Mouse (Mus musculus) embryonic stem cell, embryonic (primary cell): Measurements from ENCODE around the gene Map4k5.

Source experiments
- CTCF ChIA-PET, 4 experiments: fragments of 300-600 bp in 2 of 4; fragments of 350-600 bp in 2 of 4; sonication (Branson Sonifier 250); formaldehyde crosslinking; loops; one replicate each; lab custom pipeline; 2022; ENCODE audit warnings: inconsistent platforms in 2 of 4; lab: Charles Lee
- POLR2A ChIA-PET, 4 experiments: fragments of 300-600 bp in 2 of 4; fragments of 350-600 bp in 2 of 4; sonication (Branson Sonifier 250); formaldehyde crosslinking; loops; one replicate each; lab custom pipeline; 2022; ENCODE audit warnings: antibody characterized with exemption in 4 of 4, inconsistent platforms in 1 of 4; lab: Charles Lee

Gene Map4k5

DNA sequence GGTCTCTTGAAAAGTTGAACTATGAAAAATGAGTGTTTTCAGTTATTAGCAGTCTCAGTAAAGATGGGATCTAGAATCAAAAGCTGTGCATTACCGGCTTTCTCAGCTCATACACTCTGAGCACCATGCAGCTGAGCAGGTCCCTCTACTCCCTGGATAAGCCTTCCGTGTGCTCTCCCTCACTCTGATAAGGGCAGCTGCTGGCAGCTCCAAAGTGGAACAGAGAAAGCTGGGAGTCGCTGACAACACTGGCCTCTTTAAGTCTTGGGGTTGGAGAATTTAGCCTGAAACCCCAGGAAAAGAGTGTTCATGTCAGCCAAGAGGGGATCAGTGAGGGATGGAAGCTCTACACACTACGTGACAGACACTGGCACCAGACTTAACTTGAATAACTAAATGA lies 34.2 kb downstream of the Map4k5 start:
- ChIA-PET CTCF (no interaction called here), POLR2A (no interaction called here)

DNA sequence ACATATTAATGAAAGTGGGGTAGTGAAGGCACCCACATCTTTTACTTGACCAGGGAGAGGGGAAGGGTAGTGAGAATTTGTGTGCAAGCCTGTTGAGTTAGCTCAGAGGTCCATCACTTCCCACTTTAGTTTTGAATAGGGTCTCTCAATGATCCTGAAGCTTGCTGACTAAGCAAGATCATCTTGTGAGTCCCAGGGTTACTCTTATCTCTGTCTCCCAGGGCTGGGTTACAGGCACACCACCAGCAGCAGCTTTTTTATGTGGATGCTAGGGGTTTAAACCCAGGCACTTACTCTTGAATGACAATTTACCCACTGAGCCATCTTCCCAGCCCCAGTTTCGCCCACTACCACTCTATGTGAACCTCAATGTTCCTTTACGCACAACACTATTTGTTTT lies 35.4 kb downstream of the Map4k5 start:
- POLR2A ChIA-PET = no interaction called here
- CTCF ChIA-PET = interaction anchor here in 1 of 4 experiments (0.8 kb wide), 1 partner anchor 36 kb away, joined by 3 read pairs; the partner anchor contains the start of gene Map4k5

DNA sequence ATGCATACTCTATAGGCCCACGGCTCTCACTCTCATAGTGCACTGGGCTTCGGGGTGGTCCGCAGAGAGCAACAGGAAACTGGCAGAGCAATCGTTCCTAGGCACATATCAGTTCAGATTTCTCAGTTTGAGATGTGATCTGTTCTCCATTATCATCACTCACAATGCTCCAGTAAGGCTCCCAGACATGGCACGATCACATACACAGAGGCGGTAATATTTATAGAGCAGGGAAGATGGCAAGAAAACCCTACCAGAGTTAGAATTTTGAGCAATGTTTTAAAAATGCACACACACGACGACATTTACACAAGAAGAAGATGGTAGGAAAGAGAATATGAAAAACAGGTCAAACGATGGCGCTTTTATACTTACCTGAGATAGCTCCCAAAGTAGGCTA lies 36.6 kb downstream of the Map4k5 start:
- ChIA-PET CTCF (no interaction called here), POLR2A (interaction anchor here in 1 of 4 experiments (1.0 kb wide), 1 partner anchor 25 kb away, joined by 3 read pairs; no protein-coding TSS in a partner anchor)

DNA sequence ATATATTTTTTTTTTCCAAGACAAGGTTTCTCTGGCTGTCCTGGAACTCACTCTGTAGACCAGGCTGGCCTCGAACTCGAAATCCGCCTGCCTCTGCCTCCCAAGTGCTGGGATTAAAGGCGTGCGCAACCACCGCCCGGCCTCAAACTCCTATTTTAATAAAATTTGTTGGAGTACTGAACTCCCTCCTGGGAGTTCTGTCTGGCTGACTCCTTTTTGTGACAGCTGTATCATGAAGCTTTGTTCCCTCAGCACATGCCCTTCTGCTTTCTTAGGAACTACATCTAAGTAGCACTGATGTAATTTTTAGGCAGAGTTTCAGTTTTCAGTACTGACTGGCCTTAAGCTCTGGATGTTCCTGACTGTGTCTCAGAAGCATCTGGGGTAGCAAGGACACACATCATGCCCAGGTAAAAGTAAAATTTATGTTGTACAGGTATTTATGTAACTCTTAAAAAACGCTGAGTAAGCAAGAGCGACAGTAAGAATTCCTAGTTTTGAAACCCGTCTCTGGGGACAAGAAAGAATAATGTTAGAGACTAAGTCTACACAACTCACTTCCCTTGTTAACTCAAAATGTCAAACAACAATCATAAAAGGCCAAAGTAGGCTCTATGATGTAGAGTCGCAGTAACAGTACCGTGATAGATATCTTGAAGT lies 37.2 kb downstream of the Map4k5 start:
- ChIA-PET CTCF (no interaction called here), POLR2A (interaction anchor here in 1 of 4 experiments (1.0 kb wide), 1 partner anchor 25 kb away, joined by 3 read pairs; no protein-coding TSS in a partner anchor)

DNA sequence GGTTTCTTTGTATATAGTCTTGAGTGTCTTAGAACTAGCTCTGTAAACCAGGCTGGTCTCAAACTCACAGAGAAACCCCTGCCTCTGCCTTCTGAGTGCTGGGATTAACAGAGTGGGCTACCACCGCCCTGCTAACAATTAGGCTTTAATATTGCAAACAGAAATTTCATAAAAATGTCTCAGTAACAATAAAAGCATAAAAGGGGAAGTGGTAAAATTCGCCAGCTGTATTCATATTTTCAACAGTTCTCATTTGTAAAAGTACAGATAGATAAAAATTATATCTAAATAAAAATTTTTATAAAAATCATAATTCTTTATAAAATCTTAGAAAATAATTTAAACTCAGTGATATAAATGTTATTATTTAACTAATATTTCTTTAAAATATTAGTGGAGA lies 39.1 kb downstream of the Map4k5 start:
- ChIA-PET POLR2A (interaction anchor here in 2 of 4 experiments (1.0 to 1.9 kb wide), 4 partner anchors 9 to 39 kb away, joined by 3 to 5 read pairs (median 4); no protein-coding TSS in a partner anchor), CTCF (no interaction called here)

DNA sequence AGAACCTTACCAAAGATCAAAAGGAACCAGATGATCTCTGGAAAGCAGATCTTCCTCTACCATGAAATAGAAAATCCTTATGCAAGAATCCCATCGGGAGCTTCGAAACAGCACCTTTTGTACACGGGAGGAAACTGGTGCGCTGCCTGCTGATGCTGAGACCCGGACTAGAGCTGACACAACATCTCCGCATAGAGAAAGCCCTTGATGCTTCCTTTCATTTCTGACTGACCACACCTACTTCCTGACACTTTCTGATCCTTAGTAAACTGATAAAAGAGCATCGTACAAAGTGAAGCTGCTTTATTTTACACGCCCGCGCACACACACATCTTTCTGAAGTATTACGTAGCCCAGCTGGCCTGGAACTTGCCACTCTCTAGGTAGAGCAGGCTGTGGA lies 39.6 kb downstream of the Map4k5 start:
- ChIA-PET CTCF (interaction anchor here in 2 of 4 experiments (0.6 kb wide), 2 partner anchors 26 to 115 kb away, joined by 3 to 4 read pairs; no protein-coding TSS in a partner anchor), POLR2A (interaction anchor here in 3 of 4 experiments (1.0 to 1.9 kb wide), 6 partner anchors 9 to 39 kb away, joined by 3 to 5 read pairs (median 4); partner anchors contain the start of genes Atl1 (in 1 of the 3) and Map4k5 (in 1 of the 3))

DNA sequence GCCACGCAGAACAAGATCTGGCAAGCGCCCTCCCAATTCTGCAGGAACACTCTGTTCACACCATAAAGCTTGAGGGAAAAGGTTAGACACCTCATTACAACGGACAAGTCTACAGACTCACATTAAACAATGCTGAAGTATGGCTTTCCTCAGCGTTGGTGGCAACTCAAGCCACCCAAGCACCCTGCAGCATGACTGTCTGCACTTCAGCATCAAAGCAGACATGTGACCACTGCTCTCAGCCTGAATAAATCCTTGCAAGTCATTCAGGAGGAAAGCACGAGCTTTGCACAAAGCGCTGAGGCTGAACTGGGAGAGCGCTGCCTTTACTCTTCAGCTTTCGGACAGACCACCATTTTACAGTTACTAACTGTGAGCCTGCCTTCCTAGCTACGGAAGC lies 40.7 kb downstream of the Map4k5 start:
- ChIA-PET POLR2A (interaction anchor here in 3 of 4 experiments (0.8 to 1.9 kb wide), 5 partner anchors 18 to 40 kb away, joined by 3 to 5 read pairs (median 4); partner anchors contain the start of genes Atl1 (in 1 of the 3) and Map4k5 (in 1 of the 3)), CTCF (no interaction called here)

DNA sequence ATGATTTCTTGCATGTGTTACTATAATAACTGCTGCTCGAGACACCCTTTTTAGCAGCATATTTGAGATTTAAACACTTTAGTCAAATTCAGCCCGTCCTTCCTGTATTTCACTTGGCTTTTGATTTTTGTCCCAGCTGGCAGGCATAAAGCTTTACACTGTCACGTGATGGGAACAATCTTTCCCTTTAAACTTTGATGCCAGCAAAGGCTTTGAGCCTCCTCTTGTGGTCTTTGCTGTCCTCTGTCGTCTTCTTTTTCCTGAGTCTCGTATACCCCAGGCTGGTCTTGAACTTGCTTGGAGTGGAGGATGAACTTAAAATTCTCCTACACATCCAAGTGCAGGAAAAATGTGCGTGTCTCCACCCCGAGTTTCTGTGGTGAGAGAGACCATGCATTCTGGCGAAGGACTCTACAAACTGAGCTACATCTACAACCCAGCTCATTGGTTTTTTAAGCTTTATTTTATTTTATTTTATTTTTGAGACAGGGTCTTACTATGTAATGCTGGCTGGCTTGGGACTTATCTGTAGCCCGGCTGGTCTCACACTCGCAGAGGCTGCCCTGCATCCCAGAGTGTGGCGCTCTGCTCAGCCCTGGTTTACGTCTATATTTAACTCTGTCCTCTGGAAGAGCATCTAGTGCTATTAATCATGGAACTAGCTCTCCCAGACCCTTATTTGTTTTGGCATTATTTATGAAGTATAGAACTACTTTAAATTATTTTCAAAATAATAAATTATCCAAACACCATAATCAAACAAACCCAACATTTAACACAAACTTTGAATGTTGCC lies 44.7 kb downstream of the Map4k5 start:
- ChIA-PET CTCF (no interaction called here), POLR2A (interaction anchor here in 1 of 4 experiments (1.2 to 2.2 kb wide), 3 partner anchors 16 to 19 kb away, joined by 3 to 11 read pairs (median 3); no protein-coding TSS in a partner anchor)

DNA sequence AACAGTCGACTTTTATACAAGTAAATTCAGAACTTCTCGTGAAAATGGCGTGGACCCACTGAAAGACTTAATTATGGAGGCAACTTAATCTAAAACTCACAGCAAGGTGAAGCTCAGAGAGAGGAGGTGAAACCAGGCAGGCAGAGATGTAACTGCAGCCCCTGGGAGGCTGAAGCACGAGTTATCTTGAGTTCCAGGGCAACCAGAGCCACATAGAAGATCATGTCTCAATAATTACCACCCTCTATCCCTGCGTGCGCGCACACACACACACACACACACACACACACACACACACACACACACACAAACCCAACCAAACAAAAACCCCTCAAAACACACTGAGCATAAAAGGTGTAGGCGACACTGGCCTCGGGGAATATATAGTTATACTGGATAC lies 46.5 kb downstream of the Map4k5 start:
- CTCF ChIA-PET = no interaction called here
- POLR2A ChIA-PET = interaction anchor here in 1 of 4 experiments (1.2 kb wide), 1 partner anchor 8 kb away, joined by 3 read pairs; no protein-coding TSS in a partner anchor

DNA sequence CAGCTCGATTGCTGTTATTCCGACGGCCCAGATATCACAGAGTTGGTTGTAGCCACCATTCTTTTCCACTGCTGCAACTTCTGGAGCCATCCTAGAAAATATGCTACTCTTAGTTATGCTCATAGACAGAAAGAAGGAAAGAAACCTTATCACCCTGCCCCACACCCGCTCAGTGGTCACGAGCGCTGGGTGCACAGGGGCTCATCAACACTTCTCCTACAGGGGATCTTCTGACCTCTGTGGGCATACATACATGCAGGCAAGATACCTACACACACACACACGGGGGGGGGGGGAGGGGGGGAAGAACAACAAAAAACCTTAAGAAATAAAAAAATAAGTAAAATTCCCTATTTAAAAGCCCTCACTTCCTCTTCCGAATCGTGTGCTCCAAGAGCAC lies 47.3 kb downstream of the Map4k5 start:
- ChIA-PET CTCF (no interaction called here), POLR2A (no interaction called here)

DNA sequence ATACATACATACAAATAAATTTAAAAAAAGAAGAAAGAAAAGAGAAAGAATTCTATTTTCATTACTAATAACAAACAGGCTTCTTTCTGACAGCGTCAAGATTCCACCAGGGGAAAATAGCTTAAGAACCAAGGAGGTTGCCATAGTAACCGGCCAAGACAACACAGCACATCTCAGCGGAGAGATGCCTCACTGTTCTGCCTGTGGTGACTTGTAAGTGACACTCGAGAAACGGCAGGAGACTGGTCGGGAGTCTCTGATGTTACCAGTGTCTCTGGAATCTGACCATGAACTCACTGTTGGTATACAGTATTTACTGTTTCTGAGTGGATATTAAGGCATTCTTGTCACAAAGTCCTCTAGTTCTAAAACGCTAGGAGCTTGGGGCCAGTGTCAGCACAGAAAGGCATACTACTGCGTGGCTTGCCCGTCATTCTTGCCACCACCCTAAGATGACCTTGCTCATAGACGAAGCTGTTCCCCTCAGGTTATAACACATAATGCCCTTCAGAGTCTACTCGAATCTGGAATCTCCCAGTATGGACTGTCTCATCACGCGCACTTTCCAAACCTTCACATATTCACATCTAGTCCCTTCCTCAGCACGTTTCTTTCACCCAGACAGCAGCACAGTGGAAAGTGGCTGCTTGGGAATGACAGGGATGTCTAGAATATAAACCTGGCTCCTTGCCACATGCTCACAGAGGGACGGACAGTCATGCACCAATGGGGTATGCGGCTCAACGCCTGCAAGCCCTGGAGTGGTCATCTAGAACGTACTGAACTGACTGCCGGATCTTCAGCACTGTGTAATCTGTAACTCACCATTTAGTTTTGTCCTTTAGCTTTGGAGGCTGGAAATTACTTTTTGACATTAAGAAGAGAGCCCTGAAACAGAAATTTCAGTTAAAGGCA lies 49.2 kb downstream of the Map4k5 start:
- ChIA-PET POLR2A (interaction anchor here in 2 of 4 experiments (0.6 to 2.2 kb wide), 2 partner anchors 9 to 49 kb away, joined by 3 to 6 read pairs; partner anchors contain the start of gene Map4k5 (in 1 of the 2)), CTCF (interaction anchor here in 1 of 4 experiments (0.6 kb wide), 1 partner anchor 385 kb away, joined by 4 read pairs; no protein-coding TSS in a partner anchor)

DNA sequence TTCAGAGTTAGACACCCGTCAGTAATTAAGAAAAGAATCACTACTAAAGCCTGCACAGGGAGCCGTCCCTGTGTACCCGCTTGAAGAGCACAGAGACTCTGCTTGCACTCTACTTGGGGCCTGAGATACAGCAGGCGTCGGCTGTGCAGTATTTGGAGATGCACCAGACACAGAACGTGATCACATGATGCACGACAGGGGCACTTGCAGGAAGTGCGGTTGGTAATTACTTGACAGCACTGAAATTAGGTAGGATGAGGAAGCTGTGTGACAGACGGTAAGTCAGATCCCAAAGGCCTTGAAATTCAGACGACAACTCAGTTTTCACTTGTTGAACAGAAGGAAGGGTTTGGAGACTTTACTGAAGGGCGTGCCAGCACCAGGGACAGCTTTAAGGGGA lies 54.6 kb downstream of the Map4k5 start:
- ChIA-PET POLR2A (interaction anchor here in 2 of 4 experiments (0.5 to 0.8 kb wide), 2 partner anchors 9 to 36 kb away, joined by 3 read pairs; no protein-coding TSS in a partner anchor), CTCF (no interaction called here)

DNA sequence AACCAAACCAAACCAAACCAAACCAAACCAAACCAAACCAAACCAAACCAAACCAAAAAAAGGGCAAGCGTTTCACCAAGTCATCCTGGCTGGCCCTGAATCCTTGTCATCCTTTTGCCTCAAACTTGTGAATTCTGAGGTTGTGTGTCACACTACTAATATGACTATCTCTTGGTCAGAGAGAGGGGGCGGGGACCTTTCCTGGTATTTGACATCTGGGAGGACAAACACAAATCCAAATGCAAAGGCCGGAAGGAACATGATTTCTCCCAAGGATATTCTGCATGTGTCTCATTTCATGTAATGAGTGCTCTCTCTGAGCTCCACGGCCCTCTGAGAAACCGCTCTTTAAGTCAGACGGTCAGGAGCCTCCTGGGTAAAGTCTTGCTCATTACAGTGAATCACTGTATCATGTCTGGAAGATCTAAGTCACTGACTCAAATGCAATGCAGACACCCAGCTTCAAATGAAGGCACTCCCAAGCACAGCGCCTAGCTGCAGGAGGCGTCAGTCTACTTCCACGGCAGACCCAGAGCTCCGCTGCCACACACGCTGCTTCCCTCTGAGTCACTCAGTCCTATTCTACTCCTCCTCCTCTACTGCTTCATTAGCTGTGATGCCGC lies 58.9 kb downstream of the Map4k5 start:
- POLR2A ChIA-PET = interaction anchor here in 1 of 4 experiments (1.1 to 2.3 kb wide), 3 partner anchors 9 to 675 kb away, joined by 3 to 11 read pairs (median 6); partner anchors contain the start of gene Rps29
- CTCF ChIA-PET = interaction anchor here in 1 of 4 experiments (0.6 kb wide), 1 partner anchor 524 kb away, joined by 4 read pairs; no protein-coding TSS in a partner anchor

DNA sequence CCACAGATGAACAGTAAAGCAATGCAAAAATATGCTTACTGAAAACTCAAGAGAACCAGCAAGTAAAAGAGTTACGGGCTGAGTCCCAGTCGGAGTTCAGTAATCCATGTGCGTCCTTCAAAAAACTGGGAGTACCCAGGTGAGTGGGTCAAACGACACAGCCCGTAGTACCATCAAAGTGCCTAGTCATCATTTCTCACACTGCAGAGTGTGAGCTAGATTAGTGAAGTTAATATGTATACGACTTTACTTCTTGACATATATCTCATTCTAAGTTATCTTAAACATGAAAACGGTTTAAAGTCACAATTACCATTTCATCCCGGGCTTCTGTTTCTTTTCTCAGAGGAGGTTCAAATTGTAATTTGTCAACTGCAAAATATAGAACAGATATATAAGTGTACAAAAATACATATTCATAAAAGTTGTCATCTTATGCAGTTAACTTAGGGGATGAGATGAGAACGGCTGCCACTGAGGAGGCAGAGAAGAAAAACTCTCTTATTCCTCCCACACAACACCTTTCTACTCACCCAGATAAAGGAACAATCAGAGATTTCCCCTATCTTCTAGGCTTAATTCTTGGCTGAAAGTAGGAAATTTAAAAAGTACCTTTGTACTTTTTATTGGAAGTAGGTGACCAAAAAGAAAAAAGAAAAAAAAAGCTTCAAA lies 61.6 kb downstream of the Map4k5 start:
- ChIA-PET POLR2A (interaction anchor here in 1 of 4 experiments (1.0 to 1.4 kb wide), 2 partner anchors 25 to 107 kb away, joined by 3 read pairs; no protein-coding TSS in a partner anchor), CTCF (interaction anchor here in 1 of 4 experiments (0.6 kb wide), 1 partner anchor 701 kb away, joined by 3 read pairs; no protein-coding TSS in a partner anchor)

DNA sequence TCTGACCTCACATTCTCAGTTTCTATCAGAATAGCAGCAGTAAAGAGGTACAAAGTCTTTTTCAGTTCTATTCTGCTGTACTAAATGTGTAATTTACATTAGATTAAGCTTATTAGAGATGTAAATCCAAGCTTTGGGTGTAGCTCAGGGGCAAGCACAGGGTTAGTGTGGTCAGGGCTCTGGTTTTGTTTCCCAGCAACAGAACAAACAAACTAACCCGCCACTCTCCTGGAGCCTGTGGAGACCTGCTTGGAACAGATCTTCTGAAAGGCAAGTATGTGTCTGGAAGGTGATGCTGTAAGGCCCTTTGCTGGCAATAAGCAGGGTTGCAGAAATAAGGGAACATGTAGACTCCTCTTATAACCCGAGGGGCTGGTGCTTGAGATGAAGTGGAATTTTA lies 64.8 kb downstream of the Map4k5 start:
- CTCF ChIA-PET = interaction anchor here in 1 of 4 experiments (0.6 kb wide), 2 partner anchors 50 to 679 kb away, joined by 3 to 4 read pairs; no protein-coding TSS in a partner anchor
- POLR2A ChIA-PET = interaction anchor here in 3 of 4 experiments (0.5 to 1.8 kb wide), 17 partner anchors 8 to 997 kb away, joined by 3 to 6 read pairs (median 3); partner anchors contain the start of genes Map4k5 (in 2 of the 3), Atl1 (in 1 of the 3) and Frmd6 (in 1 of the 3)

DNA sequence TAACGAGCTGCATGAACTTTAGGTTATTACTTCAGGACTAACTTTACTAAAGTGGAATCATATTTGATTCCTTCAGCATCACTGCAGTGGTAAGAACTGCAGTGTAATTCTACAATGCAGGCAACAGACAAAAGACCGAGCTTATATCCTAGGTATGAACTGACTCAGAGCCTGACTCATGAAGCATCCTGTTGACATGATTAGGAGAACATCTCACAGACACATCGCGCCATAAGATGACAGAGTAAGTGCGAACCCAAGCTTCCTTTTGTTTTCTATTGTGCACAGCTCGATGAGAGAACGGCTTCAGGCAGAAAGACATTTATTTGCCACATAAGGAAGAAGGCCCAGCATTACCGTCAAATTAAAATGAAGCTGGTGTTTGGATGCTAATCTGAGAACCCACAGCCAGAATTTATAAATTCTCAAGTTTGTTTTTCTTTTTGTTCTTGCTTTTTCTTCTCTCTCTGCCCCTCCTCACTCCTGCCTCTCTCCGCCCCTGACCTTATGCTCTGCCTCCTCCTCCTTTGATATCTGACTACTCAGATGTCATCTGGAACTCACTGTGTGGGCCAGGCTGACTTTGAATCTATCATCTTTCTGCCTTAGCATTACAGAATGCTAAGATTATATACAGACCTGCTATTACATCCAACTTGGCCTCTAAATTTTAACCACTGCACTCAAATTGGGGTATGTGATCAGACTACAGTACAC lies 68.0 kb downstream of the Map4k5 start:
- ChIA-PET POLR2A (interaction anchor here in 1 of 4 experiments (0.6 to 2.0 kb wide), 3 partner anchors 9 to 90 kb away, joined by 3 to 11 read pairs (median 3); no protein-coding TSS in a partner anchor), CTCF (no interaction called here)
